Mouse (Mus musculus) liver, embryonic 14.5 days (tissue): ENCODE results near the gene Syt8. TPM values are rescaled to one million over a fixed set of nuclear protein-coding genes. Genes with fewer than 3 reads are reported as not detected.

Experiments used
- ATAC-seq: fragments of 200-750 bp; cut with Nextera tagmentation; 2 replicates; pipeline ENCODE4 v1.8.0; 2017; ENCODE audit warnings: moderate number of reproducible peaks, mild to moderate bottlenecking, moderate library complexity; ENCODE audit not compliant: insufficient read depth
- DNase-seq, 3 experiments: peaks; one replicate each; pipeline ENCODE4 v3.0.0-alpha.2; 2012 to 2013; ENCODE audit warnings: low read depth in 3 of 3, low spot score in 3 of 3
- H3K27ac ChIP-seq: fragments of 300-500 bp; sonication (generic); 2 replicates; pipeline ENCODE4 v1.5.1; 2014; ENCODE audit warnings: moderate library complexity, mild to moderate bottlenecking, control low read depth, inconsistent platforms
- H3K27me3 ChIP-seq: fragments of 300-500 bp; sonication (generic); 2 replicates; pipeline ENCODE4 v1.6.1; 2014; ENCODE audit warnings: mild to moderate bottlenecking, low read length, moderate library complexity; ENCODE audit not compliant: control insufficient read depth, insufficient read depth
- H3K36me3 ChIP-seq: fragments of 300-500 bp; sonication (generic); replicated peaks from 2 replicates; pipeline ENCODE4 v1.6.1; 2014; ENCODE audit warnings: low read depth; ENCODE audit not compliant: control insufficient read depth, insufficient read depth
- H3K4me1 ChIP-seq, 2 experiments: fragments of 200-500 bp in 1 of 2; fragments of 300-500 bp in 1 of 2; sonication (generic) in 1 of 2; replicated peaks; 2 replicates each; pipeline ENCODE4 v1.6.1; 2012 to 2014; ENCODE audit warnings: antibody characterized with exemption in 1 of 2, inconsistent platforms in 1 of 2, low read length in 1 of 2; ENCODE audit not compliant: control insufficient read depth in 2 of 2, insufficient read depth in 2 of 2
- H3K4me2 ChIP-seq: fragments of 300-500 bp; sonication (generic); 2 replicates; pipeline ENCODE4 v1.6.1; 2014; ENCODE audit warnings: low read depth, mild to moderate bottlenecking, control low read depth, moderate library complexity
- H3K4me3 ChIP-seq, 2 experiments: fragments of 200-500 bp in 1 of 2; fragments of 300-500 bp in 1 of 2; sonication (generic) in 1 of 2; 2 replicates each; pipeline ENCODE4 v1.5.1; 2012 to 2014; ENCODE audit warnings: low read depth in 2 of 2, low read length in 2 of 2, mild to moderate bottlenecking in 2 of 2, control low read depth in 1 of 2, inconsistent platforms in 1 of 2, moderate library complexity in 1 of 2; ENCODE audit not compliant: insufficient read depth in 1 of 2
- H3K9ac ChIP-seq: fragments of 300-500 bp; sonication (generic); replicated peaks from 2 replicates; pipeline ENCODE4 v1.6.1; 2014; ENCODE audit warnings: mild to moderate bottlenecking, control low read depth, moderate library complexity
- H3K9me3 ChIP-seq: fragments of 300-500 bp; sonication (generic); 2 replicates; pipeline ENCODE4 v1.6.1; 2016; ENCODE audit warnings: low read length, mixed read lengths; ENCODE audit not compliant: control insufficient read depth
- CTCF ChIP-seq: IDR thresholded peaks from 2 replicates; pipeline ENCODE4 v1.5.1; 2016; ENCODE audit warnings: antibody characterized with exemption, low read depth, control low read depth
- EP300 ChIP-seq: IDR thresholded peaks from 2 replicates; pipeline ENCODE4 v1.6.1; 2016; ENCODE audit warnings: antibody characterized with exemption, low read depth
- WGBS: fragments of 180-500 bp; shearing (Covaris S2); extraction: QIAGEN DNeasy Blood & Tissue Kit; methylation state at CpG from one replicate; pipeline ENCODE4 v1.1.7; 2014; ENCODE audit not compliant: insufficient replicate concordance; 5-methylcytosine and 5-hydroxymethylcytosine counted together
- polyA plus RNA-seq, 2 experiments: library from polyadenylated mRNA; depleted of rRNA in 1 of 2; stranded (reverse) in 1 of 2; unstranded in 1 of 2; fragments of >200 nt; fragmentation: Nextera tagmentation in 1 of 2; extraction: Ambion mirVana in 1 of 2; gene quantifications; 2 replicates each; pipeline versions ENCODE4 v1.2.1 to v1.2.3; 2012 to 2014

The Syt8 gene
- polyA plus RNA-seq, 2 experiments, result 0.03 TPM; not detected in 1

GRCm38 (mm10) chr7:142442081-142442907 lies 7.6 kb downstream of the Syt8 start:
- H3K4me1 ChIP-seq, result peaks cover 0 to 3% of the 10 kb centered on the region in 2 experiments; a peak in 1 of 4 replicates
- H3K9ac ChIP-seq, result no peak overlapping the region
- ATAC-seq, result peak; percentile 31; the same call in 1 of the 2 replicates
- H3K27me3 ChIP-seq, result no peaks in the 10 kb centered on the region
- 37% methylated on average over 9 of the region's 9 CpGs for WGBS
- no peak overlapping the region for H3K4me3 ChIP-seq
- no peak overlapping the region for H3K27ac ChIP-seq
- H3K4me2 ChIP-seq, result no peak overlapping the region
- H3K36me3 ChIP-seq, result no peaks in the 10 kb centered on the region
- TF ChIP-seq EP300 (no peak), CTCF (no peak)
- H3K9me3 ChIP-seq, result no peaks in the 10 kb centered on the region
- no peak for DNase-seq

GRCm38 (mm10) chr7:142442908-142443420 lies 8.3 kb downstream of the Syt8 start:
- no peak for TF ChIP-seq EP300
- peaks cover 0 to 3% of the 10 kb centered on the region in 2 experiments; a peak in 1 of 4 replicates for H3K4me1 ChIP-seq
- H3K27me3 ChIP-seq, result no peaks in the 10 kb centered on the region
- H3K27ac ChIP-seq, result no peak overlapping the region
- ATAC-seq (no peak), DNase-seq (no peak)
- H3K36me3 ChIP-seq, result no peaks in the 10 kb centered on the region
- no peak overlapping the region for H3K4me3 ChIP-seq
- H3K9ac ChIP-seq, result no peak overlapping the region
- 79% methylated on average over 7 of the region's 7 CpGs for WGBS
- no peak overlapping the region for H3K4me2 ChIP-seq
- H3K9me3 ChIP-seq, result no peaks in the 10 kb centered on the region

GRCm38 (mm10) chr7:142443474-142443873 lies 8.8 kb downstream of the Syt8 start:
- 70% methylated on average over 5 of the region's 5 CpGs for WGBS
- ATAC-seq, result no peak

GRCm38 (mm10) chr7:142444171-142444570 lies 9.5 kb downstream of the Syt8 start:
- no peak overlapping the region for H3K4me2 ChIP-seq
- H3K9me3 ChIP-seq, result no peaks in the 10 kb centered on the region
- DNase-seq, result no peak
- H3K27ac ChIP-seq, result no peak overlapping the region
- no peaks in the 10 kb centered on the region for H3K36me3 ChIP-seq
- H3K27me3 ChIP-seq, result no peaks in the 10 kb centered on the region
- TF ChIP-seq EP300, result no peak
- no peak for TF ChIP-seq CTCF
- ATAC-seq, result no peak
- WGBS, result 67% methylated on average over 6 of the region's 6 CpGs
- no peak overlapping the region for H3K4me3 ChIP-seq
- peaks cover 0 to 3% of the 10 kb centered on the region in 2 experiments; a peak in 1 of 4 replicates for H3K4me1 ChIP-seq
- no peak overlapping the region for H3K9ac ChIP-seq

More at GRCm38 (mm10) chr7:142443474-142443873, 8.8 kb downstream of the Syt8 start:
- no peak overlapping the region for H3K9ac ChIP-seq
- no peaks in the 10 kb centered on the region for H3K27me3 ChIP-seq
- TF ChIP-seq EP300 (no peak), CTCF (no peak)
- no peaks in the 10 kb centered on the region for H3K36me3 ChIP-seq
- no peak overlapping the region for H3K4me3 ChIP-seq
- H3K27ac ChIP-seq, result no peak overlapping the region
- H3K4me1 ChIP-seq, result peaks cover 0 to 3% of the 10 kb centered on the region in 2 experiments; a peak in 1 of 4 replicates
- no peak for DNase-seq
- H3K9me3 ChIP-seq, result no peaks in the 10 kb centered on the region
- H3K4me2 ChIP-seq, result no peak overlapping the region

GRCm38 (mm10) chr7:142445324-142445723 lies 10.7 kb downstream of the Syt8 start:
- H3K9me3 ChIP-seq, result no peaks in the 10 kb centered on the region
- no peak overlapping the region for H3K27ac ChIP-seq
- no peak overlapping the region for H3K9ac ChIP-seq
- 64% methylated on average over 6 of the region's 6 CpGs for WGBS
- no peak for DNase-seq
- no peak for ATAC-seq
- H3K27me3 ChIP-seq, result no peaks in the 10 kb centered on the region
- TF ChIP-seq CTCF, result no peak
- no peak for TF ChIP-seq EP300
- peaks cover 0 to 3% of the 10 kb centered on the region in 2 experiments; a peak in 1 of 4 replicates for H3K4me1 ChIP-seq
- no peak overlapping the region for H3K4me2 ChIP-seq
- no peaks in the 10 kb centered on the region for H3K36me3 ChIP-seq
- H3K4me3 ChIP-seq, result no peak overlapping the region
